Mouse (Mus musculus): ENCODE results near the gene Card10. TPM values are rescaled to one million over a fixed set of nuclear protein-coding genes. Genes with fewer than 3 reads are reported as not detected.
A peak's percentile ranks its signal among the peaks of the same experiment; 100 is the strongest.

The Card10 gene
- polyA plus RNA-seq, 1 experiment from 2014 or later: 1.5 TPM

DNA sequence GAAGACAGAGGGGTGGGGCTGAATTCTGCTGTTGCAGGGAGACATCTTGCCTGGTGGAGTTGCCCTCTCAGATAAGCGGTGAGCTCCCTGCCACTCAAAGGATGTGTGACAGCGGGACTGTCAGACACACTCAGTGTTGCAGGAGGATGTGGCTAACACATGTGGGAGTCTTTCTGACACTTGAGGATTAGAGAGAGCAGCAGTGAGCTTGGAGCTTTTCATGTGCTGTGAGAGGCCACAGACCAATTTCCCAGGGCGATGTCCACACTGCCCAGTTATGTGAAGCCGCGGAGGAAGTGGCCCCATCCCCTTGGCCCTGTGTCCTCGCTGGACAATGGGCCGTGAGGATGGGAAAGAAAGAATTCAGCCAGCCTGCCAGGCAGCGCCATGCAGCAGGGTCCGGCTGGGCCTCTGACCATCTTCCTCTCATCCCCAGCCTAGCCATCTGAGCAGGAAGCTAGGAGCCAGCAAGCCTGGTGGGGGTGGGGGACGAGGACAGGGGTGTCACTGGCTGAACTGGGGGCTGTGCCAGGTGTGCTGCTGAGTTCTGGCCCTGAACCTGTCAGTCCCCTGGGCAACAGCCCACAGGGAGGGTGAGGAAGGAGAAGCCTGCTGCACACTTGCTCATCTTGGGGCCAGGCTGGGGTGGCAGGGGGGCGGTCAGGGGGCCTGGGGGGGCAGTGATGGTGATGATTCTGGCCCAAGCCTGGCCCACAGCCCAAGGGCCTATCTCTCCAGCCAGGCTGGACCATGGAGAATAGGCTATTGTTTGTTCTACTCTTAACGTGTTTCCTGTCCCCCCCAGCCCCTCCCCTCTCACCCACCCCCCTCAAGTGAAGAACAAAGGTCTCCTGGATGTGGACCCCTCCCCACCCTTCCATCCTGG lies 32.6 kb upstream of the Card10 start:
- peaks cover 30% of the 10 kb centered on the region for H3K4me1 ChIP-seq (ENCODE audit: insufficient read depth)
- ATAC-seq (no peak), DNase-seq (no peak)
- H3K9me3 ChIP-seq (ENCODE audit: low read length): no peaks in the 10 kb centered on the region
- TF ChIP-seq EP300 (IDR thresholded peaks at IDR 0.05; ENCODE audit: low read depth) (no peak), CTCF (IDR thresholded peaks at IDR 0.05; ENCODE audit: low read depth) (no peak)
- H3K9ac ChIP-seq (replicated peaks): no peak overlapping the region
- H3K4me2 ChIP-seq (ENCODE audit: low read depth, low read length): no peak overlapping the region
- H3K27me3 ChIP-seq (ENCODE audit: insufficient read depth, low read length): no peaks in the 10 kb centered on the region
- H3K36me3 ChIP-seq (replicated peaks; ENCODE audit: insufficient read depth, low read length): no peaks in the 10 kb centered on the region
- WGBS (ENCODE audit: insufficient replicate concordance): 19% methylated on average over 12 of the region's 12 CpGs
- no peak overlapping the region for H3K4me3 ChIP-seq (ENCODE audit: low read depth, low read length)
- peak overlapping the region; percentile 75 for H3K27ac ChIP-seq (ENCODE audit: low read depth)

DNA sequence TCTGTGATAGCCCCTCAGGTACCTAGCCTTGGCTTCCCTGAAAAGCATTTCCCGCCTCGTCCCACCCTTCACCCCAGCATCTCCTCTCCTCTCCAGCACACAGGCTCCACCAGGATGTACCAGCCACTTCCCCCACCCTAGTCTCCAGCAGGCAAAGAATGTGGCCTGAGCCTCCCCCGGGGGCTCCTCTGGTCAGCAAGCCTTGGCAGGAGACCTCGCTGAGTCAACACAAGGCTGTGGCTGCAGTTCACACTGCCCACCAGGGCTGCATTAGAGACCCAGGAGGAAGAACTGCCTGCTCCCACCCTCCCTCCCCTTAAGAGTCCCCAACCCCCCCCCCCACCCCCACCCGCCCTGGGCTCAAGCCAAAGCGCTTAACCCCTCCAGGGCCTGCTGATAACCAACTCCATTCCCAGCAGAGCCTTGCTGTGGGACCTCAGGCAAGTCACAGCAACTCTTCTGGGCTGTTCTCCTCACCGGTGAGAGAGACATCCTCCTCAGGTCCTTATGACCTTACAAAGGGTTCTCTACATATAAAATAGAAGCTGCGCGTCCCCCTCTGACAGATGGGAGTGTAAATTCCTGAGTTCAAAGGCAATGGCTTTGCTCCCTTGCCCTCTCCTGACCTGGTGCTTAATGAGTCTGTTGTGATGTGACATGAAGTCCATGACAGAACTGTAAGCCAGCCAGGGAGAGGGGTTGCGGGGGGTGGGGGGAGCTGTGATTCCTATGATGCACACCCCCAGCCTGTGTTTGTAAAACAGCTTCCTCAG lies 31.6 kb upstream of the Card10 start:
- ATAC-seq (no peak), DNase-seq (no peak)
- Histone ChIP-seq H3K4me2 (ENCODE audit: low read depth, low read length) (no peak overlapping the region), H3K27me3 (ENCODE audit: insufficient read depth, low read length) (no peaks in the 10 kb centered on the region), H3K4me3 (ENCODE audit: low read depth, low read length) (no peak overlapping the region), H3K9ac (replicated peaks) (no peak overlapping the region), H3K27ac (ENCODE audit: low read depth) (peak overlapping the region; percentile 75), H3K9me3 (ENCODE audit: low read length) (no peaks in the 10 kb centered on the region), H3K4me1 (ENCODE audit: insufficient read depth) (peaks cover 25% of the 10 kb centered on the region), H3K36me3 (replicated peaks; ENCODE audit: insufficient read depth, low read length) (no peaks in the 10 kb centered on the region)
- WGBS (ENCODE audit: insufficient replicate concordance): 51% methylated on average over 10 of the region's 10 CpGs
- TF ChIP-seq EP300 (IDR thresholded peaks at IDR 0.05; ENCODE audit: low read depth) (no peak), CTCF (IDR thresholded peaks at IDR 0.05; ENCODE audit: low read depth) (0 out of 2 replicates have a peak, but pooled peaks have one; percentile 1)

DNA sequence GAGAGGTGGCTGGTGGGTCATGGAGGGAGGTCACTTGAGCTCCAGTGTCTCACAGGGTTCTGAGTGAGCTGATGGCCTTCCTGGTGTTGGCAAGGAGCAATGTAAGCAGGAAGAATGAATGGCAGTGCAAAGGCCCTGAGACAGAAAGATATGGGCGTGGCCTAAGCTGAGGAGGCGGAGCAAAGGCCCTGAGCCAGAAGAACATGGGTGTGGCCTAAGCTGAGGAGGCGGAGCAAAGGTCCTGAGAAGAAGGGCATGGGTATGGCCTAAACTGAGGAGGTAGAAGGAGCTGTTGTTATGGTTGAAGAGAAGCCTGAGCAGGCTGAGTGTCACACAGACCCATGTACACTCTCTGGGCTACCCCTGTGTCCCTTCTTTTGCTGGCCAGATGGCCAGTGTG lies 30.7 kb upstream of the Card10 start:
- peak; percentile 39 for DNase-seq
- Histone ChIP-seq H3K9me3 (ENCODE audit: low read length) (no peaks in the 10 kb centered on the region), H3K4me3 (ENCODE audit: low read depth, low read length) (no peak overlapping the region), H3K4me1 (ENCODE audit: insufficient read depth) (peaks cover 25% of the 10 kb centered on the region), H3K36me3 (replicated peaks; ENCODE audit: insufficient read depth, low read length) (no peaks in the 10 kb centered on the region), H3K27ac (ENCODE audit: low read depth) (peak overlapping the region; percentile 51; the same call in 1 of the 2 replicates), H3K27me3 (ENCODE audit: insufficient read depth, low read length) (no peaks in the 10 kb centered on the region), H3K4me2 (ENCODE audit: low read depth, low read length) (no peak overlapping the region), H3K9ac (replicated peaks) (no peak overlapping the region)
- ATAC-seq: no peak
- TF ChIP-seq CTCF (IDR thresholded peaks at IDR 0.05; ENCODE audit: low read depth) (no peak), EP300 (IDR thresholded peaks at IDR 0.05; ENCODE audit: low read depth) (no peak)
- WGBS (ENCODE audit: insufficient replicate concordance): 64% methylated on average over 3 of the region's 3 CpGs

DNA sequence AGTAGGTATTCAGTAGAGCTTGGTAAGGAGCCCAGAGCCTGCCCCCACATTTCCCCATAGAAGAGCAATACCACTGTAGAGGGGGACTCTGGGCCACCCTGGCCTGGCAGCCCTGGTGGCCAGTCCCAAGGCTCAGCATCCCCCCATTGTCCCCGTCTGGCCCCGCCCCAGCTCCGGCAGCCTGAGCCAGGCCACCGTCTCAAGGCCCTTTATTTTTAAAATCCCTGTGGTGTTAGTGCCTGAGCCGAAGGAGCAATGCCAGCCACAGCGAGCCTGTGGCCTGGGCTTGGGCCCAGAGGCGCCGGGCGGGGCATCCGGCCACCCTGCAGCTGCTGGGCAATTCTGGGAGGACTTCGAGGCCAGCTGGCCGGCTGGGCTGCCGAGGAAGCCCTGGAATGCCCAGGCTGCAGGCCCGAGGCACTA lies 29.9 kb upstream of the Card10 start:
- peaks cover 25% of the 10 kb centered on the region for H3K4me1 ChIP-seq (ENCODE audit: insufficient read depth)
- peak overlapping the region; percentile 83 for H3K27ac ChIP-seq (ENCODE audit: low read depth)
- H3K9ac ChIP-seq (replicated peaks): no peak overlapping the region
- H3K4me2 ChIP-seq (ENCODE audit: low read depth, low read length): 0 out of 2 replicates have a peak overlapping the region, but pooled peaks have one; percentile 10
- no peaks in the 10 kb centered on the region for H3K27me3 ChIP-seq (ENCODE audit: insufficient read depth, low read length)
- 50% methylated on average over 14 of the region's 14 CpGs for WGBS (ENCODE audit: insufficient replicate concordance)
- H3K36me3 ChIP-seq (replicated peaks; ENCODE audit: insufficient read depth, low read length): no peaks in the 10 kb centered on the region
- no peak overlapping the region for H3K4me3 ChIP-seq (ENCODE audit: low read depth, low read length)
- TF ChIP-seq EP300 (IDR thresholded peaks at IDR 0.05; ENCODE audit: low read depth): no peak
- ATAC-seq (peak; percentile 28), DNase-seq (peak; percentile 36)
- H3K9me3 ChIP-seq (ENCODE audit: low read length): no peaks in the 10 kb centered on the region

DNA sequence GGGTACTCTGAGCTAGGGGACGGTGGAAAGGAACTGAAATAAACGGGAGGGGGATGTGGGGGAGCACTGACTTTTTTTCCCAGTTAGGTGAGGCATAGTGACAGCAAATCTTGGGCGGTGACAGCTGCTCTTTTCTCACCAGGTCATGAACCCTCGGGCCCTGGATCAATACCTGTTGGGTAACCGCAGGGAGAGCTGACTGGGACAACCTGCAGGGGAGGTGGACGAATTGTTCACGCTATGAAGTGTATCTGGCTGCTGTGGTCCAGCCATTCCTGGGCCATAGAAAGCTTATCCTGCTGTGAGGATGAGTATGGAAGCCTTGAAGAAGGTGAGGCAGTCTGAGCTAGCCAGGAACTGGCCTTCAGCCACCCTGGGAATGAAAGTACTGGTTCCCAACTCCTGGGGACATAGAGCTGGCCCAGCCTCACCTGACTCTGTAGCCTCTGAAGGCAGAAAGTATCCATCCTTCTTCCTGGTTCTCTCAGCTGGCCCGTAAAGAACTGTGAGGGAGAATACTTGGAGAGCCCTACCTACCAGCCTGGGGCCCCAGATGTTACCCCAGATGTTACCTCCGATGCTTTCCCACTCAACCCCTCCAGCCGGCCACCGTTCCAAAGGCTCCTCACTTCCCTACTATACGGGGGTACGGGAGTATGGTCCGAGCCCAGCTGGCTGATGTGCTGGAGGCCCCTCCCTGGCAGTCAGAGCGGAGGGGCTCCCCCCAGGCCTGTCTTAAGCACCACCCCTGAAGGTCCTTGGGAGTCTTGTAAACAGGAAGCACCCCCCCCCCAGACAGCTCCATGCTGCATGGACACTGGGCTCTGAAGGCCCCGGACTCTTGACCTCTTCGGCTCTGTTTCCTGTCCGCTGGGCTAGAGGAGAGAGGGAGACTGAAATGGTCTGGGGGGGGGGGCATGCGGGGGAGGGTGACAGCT lies 29.1 kb upstream of the Card10 start:
- Histone ChIP-seq H3K4me1 (ENCODE audit: insufficient read depth) (peaks cover 25% of the 10 kb centered on the region), H3K27ac (ENCODE audit: low read depth) (peak overlapping the region; percentile 83), H3K4me3 (ENCODE audit: low read depth, low read length) (no peak overlapping the region), H3K9ac (replicated peaks) (peak overlapping the region; percentile 31; the same call in 1 of the 2 replicates), H3K9me3 (ENCODE audit: low read length) (no peaks in the 10 kb centered on the region), H3K27me3 (ENCODE audit: insufficient read depth, low read length) (no peaks in the 10 kb centered on the region), H3K4me2 (ENCODE audit: low read depth, low read length) (peak overlapping the region; percentile 10), H3K36me3 (replicated peaks; ENCODE audit: insufficient read depth, low read length) (no peaks in the 10 kb centered on the region)
- 49% methylated on average over 17 of the region's 19 CpGs for WGBS (ENCODE audit: insufficient replicate concordance)
- no peak for TF ChIP-seq EP300 (IDR thresholded peaks at IDR 0.05; ENCODE audit: low read depth)
- ATAC-seq: peak; percentile 70
- DNase-seq: peak; percentile 80
